Mouse (Mus musculus): ENCODE results near the gene Mmp10.

The Mmp10 gene

DNA sequence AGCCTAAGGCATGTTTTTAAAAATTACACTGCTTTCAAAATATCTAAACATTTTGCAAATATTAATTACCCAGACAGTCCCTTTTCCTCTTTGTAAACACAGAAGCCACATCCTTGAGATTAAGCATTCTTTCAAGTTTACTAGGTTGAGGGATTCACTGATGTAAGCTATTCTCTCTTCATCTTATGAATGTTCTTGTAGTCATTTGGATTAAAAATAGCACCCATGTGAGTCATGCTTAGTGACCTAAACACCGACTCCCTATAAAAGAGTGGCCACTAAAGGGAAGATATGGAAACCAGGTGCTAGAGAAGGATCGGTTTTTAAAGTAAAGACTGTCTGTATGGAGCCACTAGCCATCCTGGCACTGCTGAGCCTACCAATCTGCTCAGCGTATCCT is at the start of gene Mmp10:
Gene Mmp10, plus strand, starts transcription at position 302 of the 400 bp plus-strand sequence.
- no peak for DNase-seq

DNA sequence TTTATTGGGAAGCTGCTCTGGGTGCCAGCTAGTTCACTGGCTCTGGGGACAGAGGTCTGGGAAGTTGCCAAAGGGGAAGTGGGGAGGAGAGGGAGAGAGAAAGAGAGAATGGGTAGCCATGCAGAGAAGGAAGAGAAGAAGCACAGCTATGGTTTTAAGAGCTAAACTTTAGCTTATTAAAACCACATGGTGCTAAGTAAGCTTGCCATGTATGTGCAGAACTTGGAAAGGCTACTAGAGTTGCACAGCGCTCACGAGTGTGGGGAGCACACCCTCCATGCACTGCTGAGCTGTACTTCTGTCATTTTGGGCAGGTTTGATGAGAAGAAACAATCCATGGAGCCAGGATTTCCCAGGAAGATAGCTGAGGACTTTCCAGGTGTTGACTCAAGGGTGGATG is 48.9 kb upstream of the Mmp10 start:
- DNase-seq: no peak

DNA sequence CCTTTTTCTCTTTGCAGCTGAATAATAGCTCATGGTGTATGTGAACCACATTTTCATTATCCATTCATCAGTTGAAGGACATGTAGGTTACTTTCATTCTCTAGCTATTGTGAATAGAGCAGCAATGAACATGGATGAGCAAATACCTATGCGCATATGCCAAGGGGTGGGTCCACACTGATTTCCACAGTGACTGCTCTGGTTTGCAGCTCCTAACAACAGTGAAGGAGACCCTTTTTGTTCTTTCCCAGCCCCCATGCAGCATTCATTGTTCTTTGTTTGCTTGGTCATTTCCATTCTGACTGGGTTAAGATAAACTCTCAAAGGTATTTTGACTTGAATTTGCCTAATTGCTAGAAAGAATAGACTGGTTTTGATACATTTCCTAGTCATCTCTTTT is 31.9 kb upstream of the Mmp10 start:
- no peak for DNase-seq

DNA sequence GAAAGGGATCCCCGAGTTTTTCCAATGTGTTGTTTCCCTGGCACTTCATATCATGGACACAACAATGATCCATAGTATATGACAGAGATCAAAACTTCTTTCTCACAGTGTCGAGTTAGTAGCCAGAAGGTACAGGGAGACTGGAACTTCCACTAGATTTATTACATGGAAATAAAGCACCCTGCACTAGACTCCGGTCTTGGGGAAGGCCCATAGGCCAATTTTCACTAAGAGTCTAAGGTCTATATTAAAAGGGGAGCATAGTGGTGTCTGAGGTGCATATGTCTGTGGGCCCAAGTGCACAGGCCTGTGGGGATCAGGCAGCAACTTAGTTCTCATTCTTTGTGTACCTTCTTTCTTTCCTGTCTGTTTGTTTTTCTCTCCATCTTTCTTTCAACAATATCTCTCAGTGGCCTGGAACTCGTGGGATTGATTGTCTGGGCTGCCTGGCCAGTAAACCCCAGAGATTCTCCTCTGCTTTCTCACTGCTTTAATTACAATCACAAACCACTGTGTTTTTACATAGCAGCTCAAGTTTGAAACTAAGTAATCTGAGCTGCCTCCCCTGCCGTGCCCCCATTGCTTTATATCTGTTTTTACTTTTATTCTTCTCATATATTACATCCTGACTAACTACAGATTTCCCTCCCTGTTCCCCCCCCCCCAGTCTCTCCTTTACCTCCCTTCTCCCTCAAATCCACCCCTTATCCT is 18.3 kb upstream of the Mmp10 start:
- no peak for DNase-seq

DNA sequence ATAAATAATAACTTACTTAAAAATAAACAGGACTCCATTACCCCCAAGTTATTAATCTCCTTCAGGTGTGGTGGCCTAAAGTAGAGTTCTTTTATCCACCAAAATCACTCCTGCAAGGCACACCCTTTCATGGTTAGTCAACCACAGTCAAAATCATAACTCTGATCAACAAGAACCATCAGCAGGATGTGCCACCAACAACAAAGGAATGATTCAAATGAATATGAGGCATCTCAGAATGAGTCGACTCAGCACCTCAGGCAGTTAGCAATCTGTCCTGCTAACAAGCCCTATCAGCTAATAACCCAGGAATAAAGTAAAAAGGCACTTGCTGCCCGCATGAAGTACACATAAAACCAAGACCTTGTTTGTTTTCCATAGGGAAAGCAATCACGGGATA is 1.0 kb upstream of the Mmp10 start:
- DNase-seq: no peak

DNA sequence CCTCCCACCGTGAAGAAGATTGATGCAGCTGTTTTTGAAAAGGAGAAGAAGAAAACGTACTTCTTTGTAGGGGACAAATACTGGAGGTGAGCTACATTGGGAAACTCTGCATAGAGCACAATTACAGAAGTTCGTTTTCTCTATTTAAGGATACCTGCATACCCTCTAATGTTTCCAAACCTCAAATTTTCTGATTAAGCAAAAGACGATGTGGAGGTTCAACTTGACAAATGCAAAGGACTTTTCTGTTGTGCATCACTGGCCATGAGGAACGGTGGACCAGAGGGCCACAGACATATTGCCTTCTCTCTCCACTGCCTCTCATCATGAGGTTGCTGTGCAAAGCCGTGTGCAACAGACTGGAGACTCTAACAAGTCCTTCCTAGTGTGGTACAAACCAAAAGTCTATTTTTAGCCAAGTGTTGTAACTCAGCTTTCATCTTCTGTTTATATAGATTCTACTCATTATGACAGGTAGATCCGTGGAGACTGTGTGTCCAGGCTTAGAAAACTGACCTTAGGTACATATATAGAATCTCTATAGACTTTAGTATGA is 5.2 kb downstream of the Mmp10 start:
- DNase-seq: no peak

DNA sequence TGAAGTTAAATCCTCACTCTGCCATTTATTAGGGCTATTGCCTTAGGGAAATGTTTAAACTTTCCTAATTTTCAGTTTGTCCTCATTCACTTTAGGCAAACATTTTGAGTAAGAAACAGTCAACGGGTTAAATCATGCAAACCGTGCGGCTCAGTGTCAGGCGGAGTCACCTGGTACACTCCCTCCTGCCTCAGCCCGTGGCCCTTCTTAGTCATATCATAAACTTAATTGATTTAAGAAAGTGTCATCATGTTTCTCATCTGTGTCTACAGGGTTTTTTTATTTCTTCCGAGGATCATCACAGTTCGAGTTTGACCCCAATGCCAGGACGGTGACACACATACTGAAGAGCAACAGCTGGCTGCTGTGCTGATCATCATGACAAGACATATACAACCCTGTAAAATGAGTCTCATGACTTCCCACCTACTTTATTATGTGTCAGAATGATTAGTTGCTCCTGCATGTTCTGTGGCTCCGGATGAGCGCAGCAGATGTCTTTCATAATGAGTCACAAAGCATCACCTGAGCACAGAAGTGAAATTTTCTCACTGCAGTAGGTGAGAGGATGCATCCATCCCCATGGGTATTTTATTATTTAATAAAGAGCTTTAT is 7.6 kb downstream of the Mmp10 start:
- no peak for DNase-seq

DNA sequence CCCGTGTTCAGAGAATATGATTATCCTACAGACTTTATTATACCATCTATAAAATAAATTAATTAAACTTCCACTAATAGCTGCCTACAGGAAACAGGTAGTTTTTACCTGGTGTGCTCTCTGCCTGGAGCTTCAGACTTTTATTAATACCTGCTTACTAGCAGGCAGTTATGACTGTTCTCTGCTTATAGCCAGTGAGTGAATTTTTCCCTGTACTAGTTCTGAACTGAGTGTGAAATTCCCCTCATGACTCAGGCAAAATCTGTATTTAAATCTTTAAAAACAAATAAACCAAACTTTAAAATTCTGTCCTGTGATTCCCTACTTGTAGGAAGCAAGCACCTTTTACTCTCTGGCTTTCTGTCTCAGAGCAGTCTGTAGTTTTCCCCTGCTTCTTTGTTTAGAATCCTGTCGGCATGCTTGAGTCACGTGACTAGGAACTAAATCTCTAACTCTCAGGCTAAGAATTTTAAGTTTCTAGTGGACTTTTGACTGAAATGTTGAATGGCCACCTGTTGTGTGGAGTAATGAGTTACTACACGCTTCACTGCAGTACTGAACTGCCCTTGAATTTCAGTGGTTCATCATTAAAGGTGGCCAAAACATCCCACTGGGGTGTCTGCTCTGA is 15.9 kb downstream of the Mmp10 start:
- DNase-seq: no peak

DNA sequence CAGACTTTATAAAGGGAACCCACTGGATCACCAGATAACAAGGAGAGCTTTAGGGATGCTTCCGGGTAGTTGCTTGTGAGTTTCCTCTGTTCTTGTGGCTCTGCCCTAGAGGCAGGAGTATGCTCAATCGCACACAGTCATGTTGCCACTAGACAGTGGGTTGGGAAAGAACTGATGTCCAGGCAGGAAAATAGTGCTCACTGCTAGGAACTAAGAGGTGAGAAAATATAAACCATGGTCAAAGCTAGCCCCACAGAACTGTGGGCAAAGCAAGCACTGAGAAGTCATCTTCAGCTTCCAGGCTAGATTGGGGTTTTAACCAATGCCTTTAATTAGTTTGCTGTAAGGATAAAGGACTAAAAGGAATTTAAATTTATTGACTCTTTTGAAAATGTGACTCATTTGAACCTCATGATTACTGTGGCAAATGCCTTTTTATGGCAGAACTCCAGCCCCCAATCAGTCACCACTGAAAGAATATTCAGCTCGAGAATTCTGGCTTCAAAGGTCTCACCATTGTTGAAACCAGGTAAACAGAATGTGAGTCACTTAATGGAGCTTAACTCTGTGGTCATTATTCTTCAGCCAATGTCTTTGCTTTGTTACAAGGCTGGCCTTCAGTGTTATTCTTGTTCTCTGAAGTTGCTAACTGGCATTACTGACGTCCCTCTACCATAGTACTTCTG is 24.2 kb downstream of the Mmp10 start:
- no peak for DNase-seq

DNA sequence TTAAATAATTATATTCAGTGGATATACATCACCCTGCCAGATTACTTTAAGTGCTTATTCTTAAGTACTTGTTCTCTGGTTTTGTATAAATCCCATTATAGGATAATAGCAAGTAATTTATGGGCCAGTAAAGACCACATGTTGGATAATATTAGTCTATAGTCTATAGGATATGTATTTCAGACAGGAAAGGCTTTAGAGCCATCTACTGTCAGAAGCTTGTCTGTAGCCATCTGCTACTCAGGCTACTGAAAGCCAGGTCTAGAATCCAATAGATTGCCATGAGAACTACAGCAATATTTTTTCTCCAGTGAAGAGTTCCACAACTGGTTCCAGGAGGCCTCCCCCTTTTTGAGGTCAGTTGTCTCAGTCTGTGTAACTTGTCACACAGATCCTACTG is 40.6 kb downstream of the Mmp10 start:
- DNase-seq: no peak

DNA sequence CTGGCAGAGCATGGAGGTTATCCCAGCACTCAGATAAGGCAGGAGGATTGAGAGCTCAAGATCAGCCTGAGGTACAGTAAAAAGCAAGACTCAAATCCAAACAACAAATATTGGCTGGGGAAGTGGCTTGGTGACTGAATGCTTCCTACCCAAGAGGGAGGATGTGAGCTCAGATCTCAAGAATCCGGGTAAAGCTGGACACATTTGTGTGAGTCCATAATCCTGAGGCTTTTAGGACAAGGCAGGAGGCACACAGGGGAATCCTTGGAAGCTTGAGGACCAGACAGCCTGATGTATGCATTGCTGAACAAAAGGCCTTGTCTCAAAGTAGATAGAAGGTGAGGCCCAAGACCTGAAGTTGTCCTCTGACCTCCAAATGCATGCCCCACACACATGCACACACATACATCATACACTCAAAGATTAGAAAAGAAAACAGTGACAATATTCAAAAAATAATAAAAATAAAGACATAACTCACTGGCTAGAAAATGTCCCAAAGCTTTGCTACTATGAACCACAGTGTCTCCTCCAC is 42.8 kb downstream of the Mmp10 start:
- DNase-seq: no peak

DNA sequence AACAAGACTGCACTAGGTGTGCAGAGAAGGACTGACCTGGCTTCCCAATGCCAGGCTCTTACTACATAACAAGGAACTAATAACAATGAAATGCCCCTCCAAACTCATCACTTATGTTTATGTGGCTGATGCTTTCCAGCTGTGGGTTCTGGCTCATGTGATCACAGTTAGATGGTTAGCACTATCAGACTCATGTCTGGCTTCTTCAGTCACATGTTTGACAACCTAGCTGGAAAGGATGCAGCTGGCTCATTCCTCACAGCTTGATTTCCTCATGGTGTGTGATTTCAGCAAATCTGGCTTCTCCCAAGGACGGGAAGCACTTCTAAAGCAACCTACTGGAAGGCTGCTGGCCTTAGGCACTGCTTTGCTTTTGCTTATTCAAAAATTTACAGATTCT is 43.3 kb downstream of the Mmp10 start:
- no peak for DNase-seq

DNA sequence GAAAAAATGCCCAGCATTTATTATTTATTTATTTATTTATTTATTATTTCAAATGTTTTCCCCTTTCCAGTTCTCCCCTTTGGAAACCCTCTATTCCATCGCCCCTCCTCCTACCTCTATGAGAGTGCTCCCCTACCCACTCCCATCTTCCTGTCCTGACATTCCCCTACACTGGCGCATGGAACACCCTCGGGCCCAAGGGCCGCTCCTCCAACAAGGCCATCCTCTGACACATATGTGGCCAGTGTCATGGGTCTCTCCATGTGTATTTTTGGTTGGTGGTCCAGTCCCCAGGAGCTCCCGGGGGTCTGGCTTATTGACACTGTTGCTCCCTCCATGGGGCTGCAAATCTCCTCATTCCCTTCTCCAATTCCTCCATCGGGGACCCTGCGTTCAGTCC is 43.8 kb downstream of the Mmp10 start:
- no peak for DNase-seq

DNA sequence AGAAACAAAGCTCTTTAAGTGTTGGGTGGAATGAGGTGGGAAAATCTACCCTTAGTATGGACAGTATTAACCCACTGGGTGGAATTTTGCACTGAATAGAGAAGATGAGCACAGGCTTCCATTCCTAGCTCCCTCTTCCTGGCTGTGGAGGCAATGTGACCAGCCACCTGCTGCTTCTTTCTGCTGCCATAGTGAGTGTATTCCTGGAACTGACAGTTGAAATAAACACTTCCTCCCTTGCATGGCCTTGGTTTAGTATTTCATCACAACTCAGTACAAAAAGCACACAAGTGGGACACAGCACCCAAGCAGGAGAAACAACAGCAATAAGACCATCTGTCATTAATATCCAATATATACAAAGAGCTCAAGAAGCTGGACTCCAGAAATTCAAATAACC is 49.8 kb downstream of the Mmp10 start:
- DNase-seq: no peak

DNA sequence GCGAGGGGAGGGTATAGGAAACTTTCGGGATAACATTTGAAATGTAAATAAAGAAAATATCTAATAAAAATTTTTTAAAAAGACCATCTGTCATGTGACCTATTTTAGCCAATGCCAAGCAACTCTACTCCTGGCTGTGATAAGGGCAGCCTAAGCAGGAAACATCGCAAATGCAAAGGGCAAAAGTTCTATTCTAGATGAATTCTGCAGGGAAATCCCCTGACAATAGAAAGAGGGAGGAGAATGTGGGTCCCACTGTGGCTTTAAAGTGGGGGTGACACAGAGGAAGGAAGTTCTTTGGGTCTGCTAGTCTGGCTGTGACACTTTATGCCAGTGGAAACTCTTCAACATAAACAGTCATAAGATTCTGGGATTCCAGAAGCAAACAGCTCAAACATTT is 51.4 kb downstream of the Mmp10 start:
- no peak for DNase-seq

DNA sequence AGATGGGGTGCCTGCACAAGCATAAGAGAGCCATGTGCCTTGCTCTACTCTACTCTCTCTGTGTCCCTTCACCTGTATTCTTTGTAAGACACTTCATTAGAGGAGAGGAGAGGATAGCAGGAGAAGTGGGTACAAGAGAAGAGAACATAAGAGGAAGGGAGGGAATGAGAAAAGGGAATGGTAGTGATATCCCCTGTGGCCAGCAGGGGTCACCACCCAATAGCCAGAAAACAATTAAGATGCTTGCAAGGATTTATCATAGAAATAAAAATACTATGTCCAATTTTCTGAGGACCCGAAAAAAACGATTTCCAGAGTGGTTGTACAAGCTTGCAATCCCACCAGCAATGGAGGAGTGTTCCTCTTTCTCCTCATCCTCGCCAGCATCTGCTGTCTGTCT is 52.2 kb downstream of the Mmp10 start:
- DNase-seq: no peak

DNA sequence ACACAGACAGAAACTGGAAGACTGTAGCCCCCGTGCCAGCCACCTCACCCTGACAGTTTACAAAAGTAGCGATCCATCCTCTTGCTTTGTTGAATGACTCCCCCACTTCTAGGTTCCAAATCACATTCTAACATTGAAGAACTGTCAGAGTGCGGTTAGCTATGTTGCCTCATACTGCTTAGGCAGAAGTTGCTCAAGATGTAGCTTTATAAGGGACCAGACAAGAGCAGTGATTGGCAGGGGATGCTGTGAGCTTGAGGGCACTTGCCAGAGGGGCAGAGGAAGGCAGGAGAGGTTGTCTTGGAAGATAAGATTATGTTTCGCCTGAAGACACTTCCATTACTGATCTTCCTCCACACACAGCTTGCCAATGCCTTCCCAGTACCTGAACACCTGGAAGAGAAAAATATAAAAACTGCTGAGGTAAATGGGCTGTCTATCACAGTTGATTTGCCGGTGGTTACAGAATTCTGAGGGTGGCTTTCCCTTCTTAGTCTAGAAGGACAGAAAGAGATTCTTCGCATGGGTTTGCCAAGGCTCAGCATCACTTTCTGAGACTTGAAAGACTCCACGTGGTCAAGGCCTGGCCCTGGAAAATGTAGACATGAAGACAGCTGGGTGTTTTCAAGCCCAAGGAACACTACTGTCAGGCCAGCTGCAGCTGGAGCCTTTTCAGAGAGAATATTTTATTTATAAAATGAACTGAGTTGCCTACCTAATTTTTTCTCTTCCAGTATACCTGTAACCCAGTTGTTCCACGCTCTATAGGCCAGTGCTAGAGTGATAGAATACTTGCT is 56.3 kb downstream of the Mmp10 start, which contains the start of gene Mmp8:
Gene Mmp8, plus strand, starts transcription at position 236 of the 797 bp plus-strand sequence.
- DNase-seq: no peak
